Comparison of ENCODE assay signal across 7 mouse cellular contexts in the genomic region with DNA sequence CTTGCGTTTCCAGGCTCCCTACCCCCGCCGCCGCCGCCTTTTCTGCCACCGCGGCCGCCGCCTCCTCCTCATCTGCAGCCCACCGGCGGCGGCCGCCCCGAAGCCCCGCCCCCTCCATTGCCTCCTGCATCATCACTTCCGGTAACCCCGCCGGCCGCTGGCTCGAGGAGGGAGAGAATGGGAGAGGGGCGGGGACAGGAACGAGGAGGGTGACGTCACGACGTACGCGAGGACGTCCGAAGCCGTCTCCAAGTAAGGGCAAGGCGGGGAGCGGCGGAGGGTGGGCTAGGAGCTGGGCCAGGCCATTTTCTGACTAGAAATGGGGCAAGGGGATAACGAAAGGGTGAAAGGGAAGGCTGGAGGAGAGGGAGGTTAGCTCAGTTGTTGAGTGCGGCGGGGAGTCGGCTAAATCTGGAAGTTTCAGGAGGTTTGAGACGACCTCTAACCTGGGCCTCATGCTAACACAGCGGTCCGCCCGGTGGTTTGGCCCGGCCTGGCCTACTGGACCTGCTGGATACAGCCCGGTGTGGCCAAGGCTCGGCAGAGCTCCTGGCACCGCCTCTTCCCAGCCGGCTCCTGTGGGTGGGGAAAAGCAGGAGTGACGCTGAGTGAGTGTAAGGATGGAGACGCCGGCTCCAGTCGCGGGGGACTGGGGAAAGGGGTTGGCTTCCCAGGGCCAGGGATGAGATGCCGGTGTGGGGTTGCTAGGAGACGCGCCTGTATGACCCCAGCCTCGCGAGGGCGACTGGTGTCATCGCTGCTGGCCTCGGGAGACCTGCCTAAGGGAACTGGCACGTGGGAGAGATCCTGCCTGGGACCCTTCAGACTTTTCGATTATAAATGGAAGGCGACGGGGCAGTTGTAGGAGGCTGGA. TPM values are rescaled to one million over a fixed set of nuclear protein-coding genes. Genes with fewer than 3 reads are reported as not detected.
DNase-seq lines count a peak whose midpoint lies in the region; ATAC-seq and TF ChIP-seq lines count a peak whose summit lies in the region.

Gene Lyrm1 (plus strand): TSS at position 223 of the 874 bp plus-strand sequence.
Gene Dcun1d3 (minus strand): TSS at position 660 of the 874 bp plus-strand sequence.

- H3K4me1 ChIP-seq in embryonic facial prominence, embryonic 12.5 days: peaks cover 19% of the 10 kb centered on the region
- H3K4me1 ChIP-seq in heart, adult 2 months (ENCODE audit: control insufficient read depth, insufficient read depth, low read length): peaks cover 1% of the 10 kb centered on the region; the same call in 1 of the 2 replicates
- peaks cover 25% of the 10 kb centered on the region for H3K4me1 ChIP-seq in limb, embryonic 13.5 days
- peaks cover 37% of the 10 kb centered on the region for H3K4me1 ChIP-seq in midbrain, embryonic 16.5 days (ENCODE audit: control insufficient read depth, insufficient read depth, low read length)

- H3K36me3 ChIP-seq in embryonic facial prominence, embryonic 12.5 days: no peaks in the 10 kb centered on the region
- H3K36me3 ChIP-seq in heart, adult 2 months (ENCODE audit: control insufficient read depth, insufficient read depth, low read length): peaks cover 6% of the 10 kb centered on the region
- no peaks in the 10 kb centered on the region for H3K36me3 ChIP-seq in limb, embryonic 13.5 days
- H3K36me3 ChIP-seq in midbrain, embryonic 16.5 days (ENCODE audit: control insufficient read depth, insufficient read depth, low read length): no peaks in the 10 kb centered on the region

- intact Hi-C loops in heart, adult 2 months (cut with DNase I): loop anchor here (5.0 kb wide), 1 partner anchor 66 kb away; no protein-coding TSS in a partner anchor

- H3K27me3 ChIP-seq in embryonic facial prominence, embryonic 12.5 days: no peaks in the 10 kb centered on the region
- H3K27me3 ChIP-seq in heart, adult 2 months (ENCODE audit: control insufficient read depth, insufficient read depth, low read length): no peaks in the 10 kb centered on the region
- H3K27me3 ChIP-seq in limb, embryonic 13.5 days: no peaks in the 10 kb centered on the region
- no peaks in the 10 kb centered on the region for H3K27me3 ChIP-seq in midbrain, embryonic 16.5 days (ENCODE audit: control insufficient read depth, insufficient read depth, low read depth, low read length)

- peak within 1 kb of the TSS; percentile 88 for H3K9ac ChIP-seq in embryonic facial prominence, embryonic 12.5 days
- peak within 1 kb of the TSS; percentile 81 for H3K9ac ChIP-seq in heart, adult 2 months (ENCODE audit: low read depth, low read length)
- H3K9ac ChIP-seq in limb, embryonic 13.5 days: peak within 1 kb of the TSS; percentile 89
- peak within 1 kb of the TSS; percentile 86 for H3K9ac ChIP-seq in midbrain, embryonic 16.5 days (ENCODE audit: low read depth, low read length)

- TF ChIP-seq EP300 in heart, adult 2 months (IDR thresholded peaks at IDR 0.05; ENCODE audit: insufficient read depth, low read depth, low read length): peak; percentile 43

- peak; percentile 83 for TF ChIP-seq POLR2A in heart, adult 2 months (IDR thresholded peaks at IDR 0.05; ENCODE audit: insufficient read depth, low read depth, low read length)

- peak within 1 kb of the TSS; percentile 95 for H3K27ac ChIP-seq in embryonic facial prominence, embryonic 12.5 days
- peak within 1 kb of the TSS; percentile 100 for H3K27ac ChIP-seq in heart, adult 2 months
- H3K27ac ChIP-seq in limb, embryonic 13.5 days: peak within 1 kb of the TSS; percentile 96
- H3K27ac ChIP-seq in midbrain, embryonic 16.5 days (ENCODE audit: low read length): peak within 1 kb of the TSS; percentile 96

- WGBS in embryonic facial prominence, embryonic 12.5 days: under 1% methylated on average over 63 of the region's 63 CpGs
- under 1% methylated on average over 63 of the region's 63 CpGs for WGBS in heart, adult 2 months
- WGBS in limb, embryonic 13.5 days: under 1% methylated on average over 61 of the region's 63 CpGs
- WGBS in midbrain, embryonic 16.5 days: under 1% methylated on average over 63 of the region's 63 CpGs

- no peaks in the 10 kb centered on the region for H3K79me2 ChIP-seq in heart, adult 2 months (replicated peaks; ENCODE audit: control insufficient read depth, insufficient read depth, low read length)

- H3K9me3 ChIP-seq in embryonic facial prominence, embryonic 12.5 days: no peaks in the 10 kb centered on the region
- H3K9me3 ChIP-seq in limb, embryonic 13.5 days: no peaks in the 10 kb centered on the region
- H3K9me3 ChIP-seq in midbrain, embryonic 16.5 days (replicated peaks; ENCODE audit: control insufficient read depth, low read length, poor library complexity, severe bottlenecking): no peaks in the 10 kb centered on the region

- ATAC-seq in embryonic facial prominence, embryonic 12.5 days (ENCODE audit: insufficient number of reproducible peaks, insufficient read depth, low FRiP score, low TSS enrichment): peak; percentile 97
- ATAC-seq in limb, embryonic 13.5 days (ENCODE audit: low FRiP score, low read depth): peak; percentile 98
- ATAC-seq in midbrain, embryonic 16.5 days: peak; percentile 98

- peak within 1 kb of the TSS; percentile 79 for H3K4me3 ChIP-seq in embryonic facial prominence, embryonic 12.5 days
- peak within 1 kb of the TSS; percentile 78 for H3K4me3 ChIP-seq in heart, adult 2 months
- peak within 1 kb of the TSS; percentile 77 for H3K4me3 ChIP-seq in limb, embryonic 13.5 days
- peak within 1 kb of the TSS; percentile 72 for H3K4me3 ChIP-seq in midbrain, embryonic 16.5 days (ENCODE audit: low read depth, low read length)

- peak within 1 kb of the TSS; percentile 65 for H3K4me2 ChIP-seq in embryonic facial prominence, embryonic 12.5 days (replicated peaks)
- peak within 1 kb of the TSS; percentile 77 for H3K4me2 ChIP-seq in limb, embryonic 13.5 days (replicated peaks)
- peak within 1 kb of the TSS; percentile 85 for H3K4me2 ChIP-seq in midbrain, embryonic 16.5 days (ENCODE audit: low read length)

- TF ChIP-seq CTCF in heart, adult 2 months (IDR thresholded peaks at IDR 0.05): no peak

- peak; percentile 98 for DNase-seq in adrenal gland, postnatal 25 days
- DNase-seq in heart, adult 2 months: peak; percentile 95 to 97
- peak; percentile 97 for DNase-seq in kidney, adult 8-10 months
- peak; percentile 88 to 97 for DNase-seq in spleen, postnatal 10 days (ENCODE audit: low spot score in 2 of 2)

RNA-seq across cellular contexts. Expression of gene Lyrm1, which starts in this region (rescaled TPM):
- total RNA-seq in adrenal gland, postnatal 25 days (2021): 7.7 and 11.4 TPM in 2 replicates
- 11.0 and 11.5 TPM in 2 replicates for polyA plus RNA-seq in embryonic facial prominence, embryonic 12.5 days (2016; fragmentation: Nextera tagmentation; extraction: Ambion mirVana)
- 1 to 10 TPM; 9.1 to 9.6 TPM for total RNA-seq in heart, adult 2 months (2021)
- 5.9 and 8.6 TPM in 2 replicates for polyA plus RNA-seq in heart, adult 2 months (2012; rRNA removed)
- polyA plus RNA-seq in limb, embryonic 13.5 days (2015; fragmentation: Nextera tagmentation; extraction: Ambion mirVana): 8.6 and 9.1 TPM in 2 replicates
- polyA plus RNA-seq in midbrain, embryonic 16.5 days (2015; fragmentation: Nextera tagmentation; extraction: Ambion mirVana): 22.3 and 23.8 TPM in 2 replicates

RNA-seq across cellular contexts. Expression of gene Dcun1d3, which starts in this region (rescaled TPM):
- total RNA-seq in adrenal gland, postnatal 25 days (2021): 27.5 and 28.3 TPM in 2 replicates
- polyA plus RNA-seq in embryonic facial prominence, embryonic 12.5 days (2016; fragmentation: Nextera tagmentation; extraction: Ambion mirVana): 12.5 and 13.4 TPM in 2 replicates
- 10 to 100 TPM; 12.6 to 14.6 TPM for total RNA-seq in heart, adult 2 months (2021)
- polyA plus RNA-seq in heart, adult 2 months (2012; rRNA removed): 3.7 and 6.5 TPM in 2 replicates
- 14.7 and 14.9 TPM in 2 replicates for polyA plus RNA-seq in limb, embryonic 13.5 days (2015; fragmentation: Nextera tagmentation; extraction: Ambion mirVana)
- polyA plus RNA-seq in midbrain, embryonic 16.5 days (2015; fragmentation: Nextera tagmentation; extraction: Ambion mirVana): 19.1 and 19.8 TPM in 2 replicates

Comparison
In these comparisons a context has a peak if more than half of its experiments do, and no peak if none do; other contexts are left out.
1. Peak in every context shown above with its lines: DNase-seq, ATAC-seq, H3K4me3 ChIP-seq and H3K27ac ChIP-seq.